Mouse (Mus musculus) left cerebral cortex, adult 18-20 months (tissue): ENCODE measurements around the gene Eef2. TPM values are rescaled to one million over a fixed set of nuclear protein-coding genes. Genes with fewer than 3 reads are reported as not detected.
"Not testable (repeated sequence)": the region's sequence is repeated elsewhere in the genome, so short reads cannot be mapped to it uniquely, and the experiment has no call there.

Experiments used
- DNase-seq, 2 experiments: peaks; one replicate each; pipeline ENCODE4 v3.0.0; 2021 to 2022; ENCODE audit warnings: low spot score in 2 of 2, mixed read lengths in 1 of 2
- total RNA-seq, 2 experiments: library from RNA; stranded (reverse); gene quantifications; 2 replicates each; pipeline ENCODE4 v1.2.3; 2021

The Eef2 gene
- total RNA-seq, 2 experiments from 2014 or later: 899 to 919 TPM

GRCm38 (mm10) chr10:81179451-81180342, 3.3 kb downstream of the Eef2 start:
- DNase-seq: no peak

- DNase-seq: no peak
Measured at GRCm38 (mm10) chr10:81180946-81181345, 4.5 kb downstream of the Eef2 start.

DNA sequence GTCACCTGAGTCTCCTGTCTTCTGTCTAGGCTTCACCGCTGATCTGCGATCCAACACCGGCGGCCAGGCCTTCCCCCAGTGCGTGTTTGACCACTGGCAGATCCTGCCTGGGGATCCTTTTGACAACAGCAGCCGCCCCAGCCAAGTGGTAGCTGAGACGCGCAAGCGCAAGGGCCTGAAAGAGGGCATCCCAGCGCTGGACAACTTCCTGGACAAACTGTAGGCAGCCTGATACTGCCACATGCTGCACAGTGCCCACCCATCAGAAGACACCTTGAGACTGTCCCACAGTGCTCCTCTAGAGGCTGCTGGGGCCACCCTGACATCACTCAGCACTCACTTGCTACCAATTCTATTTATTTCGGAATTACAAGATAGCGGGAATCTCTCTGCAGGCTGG, 5.4 kb downstream of the Eef2 start:
- DNase-seq: not testable (repeated sequence)

GRCm38 (mm10) chr10:81182336-81183333, 6.2 kb downstream of the Eef2 start, which contains the start of gene Dapk3:
TSS of gene Dapk3 (plus strand) at chr10:81183005.
- DNase-seq: peak; percentile 96 to 98

- DNase-seq: no peak
Measured at GRCm38 (mm10) chr10:81183805-81184204, 7.4 kb downstream of the Eef2 start, which contains the start of gene 4930442H23Rik. TSS of gene 4930442H23Rik (minus strand) at chr10:81183849.

GRCm38 (mm10) chr10:81184765-81185164, 8.3 kb downstream of the Eef2 start:
- DNase-seq: no peak

DNA sequence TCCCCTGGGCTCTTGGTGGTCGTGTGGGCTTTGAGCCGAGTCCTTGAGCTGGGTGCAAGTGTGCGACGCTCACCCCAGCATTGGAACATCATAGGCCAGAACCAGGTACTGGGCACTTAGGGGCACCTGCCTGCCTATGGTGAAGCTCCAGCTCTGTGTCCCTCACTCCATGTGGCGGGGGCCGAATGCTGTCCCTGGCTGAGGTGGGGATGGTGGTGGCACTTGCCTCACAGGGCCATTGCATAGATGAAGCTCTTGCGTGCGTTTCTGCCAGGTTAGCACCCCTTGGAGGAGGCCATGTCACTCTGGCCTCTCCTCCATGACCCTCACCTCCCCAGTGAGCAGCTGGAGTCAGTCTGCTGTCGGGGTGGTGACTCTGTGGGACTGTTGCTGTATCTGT, 10.7 kb downstream of the Eef2 start:
- no peak for DNase-seq

DNA sequence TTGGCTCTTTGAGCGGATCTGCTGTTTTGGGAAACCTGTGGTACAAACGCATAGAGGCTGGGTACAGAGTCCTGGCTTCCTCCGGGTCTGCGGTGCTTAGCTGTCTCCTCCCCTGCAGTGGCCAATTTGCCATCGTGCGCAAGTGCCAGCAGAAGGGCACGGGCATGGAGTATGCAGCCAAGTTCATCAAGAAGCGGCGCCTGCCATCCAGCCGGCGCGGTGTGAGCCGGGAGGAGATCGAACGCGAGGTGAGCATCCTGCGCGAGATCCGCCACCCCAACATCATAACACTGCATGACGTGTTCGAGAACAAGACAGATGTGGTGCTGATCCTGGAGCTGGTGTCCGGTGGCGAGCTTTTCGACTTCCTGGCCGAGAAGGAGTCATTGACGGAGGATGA, 13.4 kb downstream of the Eef2 start:
- DNase-seq: no peak

DNA sequence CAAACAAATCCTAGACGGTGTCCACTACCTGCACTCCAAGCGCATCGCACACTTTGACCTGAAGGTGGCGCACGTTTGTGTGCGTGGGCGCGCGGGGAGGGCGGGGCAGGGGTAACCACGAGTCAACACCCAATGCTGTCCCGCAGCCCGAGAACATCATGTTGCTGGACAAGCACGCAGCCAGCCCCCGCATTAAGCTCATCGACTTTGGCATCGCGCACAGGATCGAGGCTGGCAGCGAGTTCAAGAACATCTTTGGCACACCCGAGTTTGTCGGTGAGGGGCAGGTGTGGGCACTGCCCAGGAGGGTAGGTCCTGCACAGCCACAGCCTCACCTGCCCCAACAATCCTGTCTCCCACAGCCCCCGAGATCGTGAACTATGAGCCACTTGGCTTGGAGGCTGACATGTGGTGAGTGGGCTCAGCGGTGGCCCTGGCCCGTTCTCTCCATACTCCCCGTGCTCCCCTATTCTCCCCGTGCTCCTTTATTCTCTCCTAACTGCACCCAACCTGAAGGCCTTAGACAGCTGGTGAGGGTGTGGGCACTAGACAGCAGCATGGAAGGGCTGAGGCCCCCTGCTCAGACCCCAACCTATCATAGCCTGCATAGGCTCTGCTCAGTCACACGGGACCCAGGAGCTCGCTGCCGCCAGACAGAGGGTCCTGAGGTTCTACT, 13.9 kb downstream of the Eef2 start:
- DNase-seq: no peak

DNA sequence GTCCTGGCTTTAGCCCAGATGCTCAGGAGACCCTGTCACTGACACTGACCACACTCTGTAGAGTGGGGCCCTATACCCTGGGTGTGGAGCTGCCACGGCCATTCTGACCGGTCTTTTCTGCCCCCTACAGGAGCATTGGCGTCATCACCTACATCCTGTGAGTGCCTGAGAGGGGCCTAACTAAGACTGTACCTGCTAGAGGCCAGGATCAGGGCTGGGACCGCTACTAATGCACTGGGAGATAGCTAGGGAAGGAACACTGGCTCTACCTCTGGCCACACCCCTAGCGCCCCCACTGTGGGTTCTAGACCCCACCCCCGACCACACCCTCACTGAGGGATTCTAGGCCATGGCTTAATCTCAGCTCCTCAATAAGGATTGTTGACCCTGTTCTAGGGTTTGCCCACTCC, 14.5 kb downstream of the Eef2 start:
- DNase-seq: no peak

- no peak for DNase-seq
Measured at GRCm38 (mm10) chr10:81191342-81191982, 15.0 kb downstream of the Eef2 start.

- DNase-seq: peak; percentile 76 to 91
Measured at GRCm38 (mm10) chr10:81192270-81192967, 16.0 kb downstream of the Eef2 start.

DNA sequence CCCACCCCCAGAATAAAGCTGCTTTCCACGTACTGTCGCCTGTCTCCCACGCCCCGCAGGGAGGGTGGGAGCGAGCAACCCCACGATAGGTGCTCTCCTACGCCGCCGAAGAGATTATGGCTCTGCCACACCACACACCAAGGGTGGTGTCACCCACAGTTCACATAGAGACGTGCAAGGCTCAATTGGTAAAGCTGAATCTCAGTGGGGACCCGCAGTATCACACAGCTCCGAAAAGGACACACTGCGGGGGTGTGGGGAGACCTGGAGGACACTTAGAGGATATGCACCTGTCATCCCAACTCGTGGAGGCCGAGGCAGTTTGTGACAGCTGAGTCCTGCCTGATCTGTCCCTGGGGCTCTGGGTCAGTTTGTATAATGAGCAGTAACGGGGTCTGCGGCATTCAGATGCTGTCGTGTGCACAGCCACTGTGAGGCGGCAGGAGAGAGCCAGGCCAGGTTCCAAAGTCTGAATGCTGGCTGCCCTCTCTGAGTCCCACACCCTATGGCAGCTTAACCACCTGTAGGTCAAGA, 16.6 kb downstream of the Eef2 start:
- DNase-seq: no peak

GRCm38 (mm10) chr10:81193991-81194774, 17.8 kb downstream of the Eef2 start:
- DNase-seq: no peak

GRCm38 (mm10) chr10:81195300-81195699, 18.9 kb downstream of the Eef2 start:
- no peak for DNase-seq

- DNase-seq: no peak
Measured at GRCm38 (mm10) chr10:81196470-81197065, 20.1 kb downstream of the Eef2 start.

- DNase-seq: no peak
Measured at GRCm38 (mm10) chr10:81197305-81197704, 20.9 kb downstream of the Eef2 start.

DNA sequence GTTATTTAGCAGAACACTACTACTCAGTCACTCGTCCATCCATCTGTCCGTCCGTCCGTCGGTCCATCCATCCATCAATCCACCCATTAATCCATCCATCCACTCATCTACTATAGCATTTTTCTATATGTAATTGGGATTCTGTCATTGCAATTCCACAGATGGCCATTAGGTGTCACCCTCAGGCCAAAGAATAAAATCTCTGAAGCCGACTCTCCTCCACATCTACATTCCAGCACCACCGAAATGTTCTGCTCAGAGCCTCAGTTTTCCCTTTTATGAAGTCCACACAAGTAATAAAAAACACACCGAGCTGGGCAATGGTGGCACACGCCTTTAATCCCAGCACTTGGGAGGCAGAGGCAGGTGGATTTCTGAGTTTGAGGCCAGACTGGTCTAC, 21.8 kb downstream of the Eef2 start:
- peak; percentile 66 to 72 for DNase-seq
